Mouse (Mus musculus): ENCODE results near the gene Cox6b2. TPM values are rescaled to one million over a fixed set of nuclear protein-coding genes. Genes with fewer than 3 reads are reported as not detected.

The Cox6b2 gene
- polyA plus RNA-seq, 1 experiment from 2014 or later: 46.0 TPM

DNA sequence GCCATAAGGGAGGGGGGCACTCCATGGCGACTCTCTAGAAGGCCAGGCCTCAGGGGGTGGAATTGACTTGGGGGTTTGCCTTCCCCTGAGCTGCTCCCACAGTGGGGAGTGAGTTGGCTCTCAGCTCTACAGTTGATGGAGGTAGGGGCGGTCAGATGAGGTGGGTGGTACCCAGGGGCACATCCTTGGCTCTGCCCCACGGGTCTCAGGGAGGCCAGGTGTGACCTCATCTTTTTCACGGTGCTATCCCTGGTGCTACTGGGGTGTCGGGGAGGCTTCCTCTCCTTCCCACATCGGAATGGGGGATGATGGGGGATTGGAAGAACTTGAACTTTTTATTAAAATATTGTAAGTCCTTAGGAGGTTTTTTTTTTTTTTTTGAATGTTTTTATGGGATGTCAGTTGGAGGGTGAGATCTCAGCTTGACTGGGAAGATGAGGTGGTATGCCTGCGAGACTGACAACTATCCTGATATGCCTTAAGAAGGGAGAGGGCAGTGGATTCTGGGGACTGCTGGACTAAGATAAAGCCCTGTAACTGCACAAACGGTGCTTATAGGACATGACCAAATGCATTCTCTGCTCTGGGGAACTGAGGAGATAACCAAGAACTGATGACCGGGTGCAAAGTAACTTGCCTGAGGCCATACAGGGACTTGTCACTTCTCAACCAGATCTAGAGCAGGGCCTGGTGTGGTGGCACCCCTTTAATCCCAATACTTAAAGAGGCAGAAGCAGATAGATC, 5.6 kb downstream of the Cox6b2 start:
- H3K36me3 ChIP-seq (replicated peaks): peaks cover 54% of the 10 kb centered on the region
- DNase-seq (ENCODE audit: low spot score): no peak
- no peak overlapping the region for H3K27ac ChIP-seq (replicated peaks)
- H3K4me3 ChIP-seq: no peak overlapping the region
- no peaks in the 10 kb centered on the region for H3K27me3 ChIP-seq (replicated peaks; ENCODE audit: low read depth, poor library complexity, severe bottlenecking)
- H3K4me1 ChIP-seq: peaks cover 28% of the 10 kb centered on the region
- WGBS: 75% methylated on average over 9 of the region's 9 CpGs
- no peaks in the 10 kb centered on the region for H3K9me3 ChIP-seq

DNA sequence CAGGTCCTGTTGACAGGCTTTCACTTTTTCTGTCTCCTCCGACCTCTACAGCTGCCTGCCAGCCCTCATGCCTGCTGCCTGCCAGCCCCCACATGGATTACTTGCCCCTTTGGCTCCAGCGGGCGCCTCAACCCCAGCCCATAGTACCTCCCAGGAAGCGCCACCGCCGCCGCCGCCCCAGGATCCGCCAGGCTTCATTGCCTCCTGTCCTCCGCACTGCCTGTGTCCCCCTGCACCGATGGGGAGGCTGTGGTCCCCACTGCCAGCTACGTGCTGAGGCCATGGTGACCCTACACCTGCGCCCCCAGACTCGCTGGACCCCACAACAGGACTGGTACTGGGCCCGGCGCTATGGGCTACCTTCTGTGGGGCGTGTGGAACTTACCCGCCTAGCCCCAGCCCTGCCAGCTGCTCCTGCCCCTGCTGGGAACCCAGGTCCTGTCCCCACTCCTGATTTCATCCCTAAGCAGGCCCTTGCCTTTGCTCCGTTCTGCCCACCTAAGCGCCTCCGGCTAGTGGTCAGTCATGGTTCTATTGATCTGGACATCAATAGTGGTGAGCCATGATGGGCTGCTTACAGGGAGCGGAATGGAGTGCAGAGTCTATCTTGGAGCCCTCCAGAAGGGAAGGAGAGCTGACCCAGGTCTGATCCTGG, 6.4 kb downstream of the Cox6b2 start:
- peaks cover 61% of the 10 kb centered on the region for H3K36me3 ChIP-seq (replicated peaks)
- no peak for DNase-seq (ENCODE audit: low spot score)
- H3K4me1 ChIP-seq: peaks cover 28% of the 10 kb centered on the region
- H3K27me3 ChIP-seq (replicated peaks; ENCODE audit: low read depth, poor library complexity, severe bottlenecking): no peaks in the 10 kb centered on the region
- H3K27ac ChIP-seq (replicated peaks): no peak overlapping the region
- 86% methylated on average over 22 of the region's 22 CpGs for WGBS
- H3K9me3 ChIP-seq: no peaks in the 10 kb centered on the region
- no peak overlapping the region for H3K4me3 ChIP-seq

- no peak overlapping the region for H3K4me3 ChIP-seq
- DNase-seq (ENCODE audit: low spot score): no peak
- H3K4me1 ChIP-seq: peaks cover 38% of the 10 kb centered on the region
- no peaks in the 10 kb centered on the region for H3K9me3 ChIP-seq
- H3K27me3 ChIP-seq (replicated peaks; ENCODE audit: low read depth, poor library complexity, severe bottlenecking): no peaks in the 10 kb centered on the region
- H3K27ac ChIP-seq (replicated peaks): no peak overlapping the region
- peaks cover 61% of the 10 kb centered on the region for H3K36me3 ChIP-seq (replicated peaks)
- 93% methylated on average over 6 of the region's 6 CpGs for WGBS
Measured at GRCm38 (mm10) chr7:4744886-4745285, 8.0 kb downstream of the Cox6b2 start.

GRCm38 (mm10) chr7:4743354-4743753, 9.5 kb downstream of the Cox6b2 start:
- Histone ChIP-seq H3K4me3 (no peak overlapping the region), H3K36me3 (replicated peaks) (peaks cover 55% of the 10 kb centered on the region), H3K27me3 (replicated peaks; ENCODE audit: low read depth, poor library complexity, severe bottlenecking) (no peaks in the 10 kb centered on the region), H3K4me1 (peaks cover 48% of the 10 kb centered on the region), H3K27ac (replicated peaks) (no peak overlapping the region), H3K9me3 (no peaks in the 10 kb centered on the region)
- 75% methylated on average over 2 of the region's 2 CpGs for WGBS
- DNase-seq (ENCODE audit: low spot score): no peak

GRCm38 (mm10) chr7:4742482-4742819, 10.4 kb downstream of the Cox6b2 start:
- no peak overlapping the region for H3K27ac ChIP-seq (replicated peaks)
- no peaks in the 10 kb centered on the region for H3K27me3 ChIP-seq (replicated peaks; ENCODE audit: low read depth, poor library complexity, severe bottlenecking)
- H3K4me3 ChIP-seq: peak overlapping the region; percentile 88
- no peaks in the 10 kb centered on the region for H3K9me3 ChIP-seq
- H3K36me3 ChIP-seq (replicated peaks): peaks cover 55% of the 10 kb centered on the region
- WGBS: 90% methylated on average over 6 of the region's 6 CpGs
- DNase-seq (ENCODE audit: low spot score): no peak
- peaks cover 48% of the 10 kb centered on the region for H3K4me1 ChIP-seq

GRCm38 (mm10) chr7:4741672-4742481, 11.0 kb downstream of the Cox6b2 start:
- WGBS: 85% methylated on average over 21 of the region's 21 CpGs
- Histone ChIP-seq H3K4me3 (peak overlapping the region; percentile 88), H3K4me1 (peaks cover 48% of the 10 kb centered on the region), H3K27me3 (replicated peaks; ENCODE audit: low read depth, poor library complexity, severe bottlenecking) (no peaks in the 10 kb centered on the region), H3K36me3 (replicated peaks) (peaks cover 51% of the 10 kb centered on the region), H3K27ac (replicated peaks) (peak overlapping the region; percentile 94; the same call in 1 of the 2 replicates), H3K9me3 (no peaks in the 10 kb centered on the region)
- DNase-seq (ENCODE audit: low spot score): no peak

DNA sequence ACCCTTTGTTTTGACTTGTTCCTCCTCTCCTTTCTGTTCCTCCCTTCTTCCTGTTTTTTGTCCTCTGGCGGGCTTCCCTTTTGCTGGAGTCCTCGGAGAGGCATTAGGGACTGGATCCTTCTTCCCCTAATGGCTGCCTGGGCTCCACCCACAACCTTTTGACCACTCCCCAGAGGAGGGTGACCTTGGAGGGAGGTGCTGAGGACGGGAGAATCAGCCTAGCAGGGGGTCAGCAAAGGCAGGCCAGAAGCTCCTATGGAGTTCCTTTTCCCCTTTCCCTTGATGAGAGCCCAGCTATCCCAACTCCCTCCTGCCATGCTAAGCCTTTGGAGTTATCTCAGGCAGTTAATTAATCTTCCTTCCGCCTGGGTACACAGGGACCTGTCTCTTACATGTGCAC, 11.7 kb downstream of the Cox6b2 start:
- no peaks in the 10 kb centered on the region for H3K9me3 ChIP-seq
- peaks cover 44% of the 10 kb centered on the region for H3K36me3 ChIP-seq (replicated peaks)
- H3K27me3 ChIP-seq (replicated peaks; ENCODE audit: low read depth, poor library complexity, severe bottlenecking): no peaks in the 10 kb centered on the region
- 6% methylated on average over 4 of the region's 4 CpGs for WGBS
- H3K4me3 ChIP-seq: peak overlapping the region; percentile 88
- peaks cover 42% of the 10 kb centered on the region for H3K4me1 ChIP-seq
- H3K27ac ChIP-seq (replicated peaks): peak overlapping the region; percentile 94
- peak; percentile 50 for DNase-seq (ENCODE audit: low spot score)

GRCm38 (mm10) chr7:4740309-4740727, 12.6 kb downstream of the Cox6b2 start:
- peaks cover 36% of the 10 kb centered on the region for H3K36me3 ChIP-seq (replicated peaks)
- no peaks in the 10 kb centered on the region for H3K27me3 ChIP-seq (replicated peaks; ENCODE audit: low read depth, poor library complexity, severe bottlenecking)
- H3K9me3 ChIP-seq: no peaks in the 10 kb centered on the region
- 0% methylated on average over 14 of the region's 14 CpGs for WGBS
- H3K4me1 ChIP-seq: peaks cover 40% of the 10 kb centered on the region
- H3K4me3 ChIP-seq: peak overlapping the region; percentile 88
- H3K27ac ChIP-seq (replicated peaks): peak overlapping the region; percentile 94
- no peak for DNase-seq (ENCODE audit: low spot score)

- Histone ChIP-seq H3K36me3 (replicated peaks) (peaks cover 30% of the 10 kb centered on the region), H3K27ac (replicated peaks) (peak within 1 kb of the TSS; percentile 94), H3K27me3 (replicated peaks; ENCODE audit: low read depth, poor library complexity, severe bottlenecking) (no peaks in the 10 kb centered on the region), H3K9me3 (no peaks in the 10 kb centered on the region), H3K4me3 (peak within 1 kb of the TSS; percentile 88), H3K4me1 (peaks cover 40% of the 10 kb centered on the region)
- peak; percentile 96 for DNase-seq (ENCODE audit: low spot score)
- under 1% methylated on average over 44 of the region's 44 CpGs for WGBS
Measured at GRCm38 (mm10) chr7:4739544-4740275, 13.2 kb downstream of the Cox6b2 start, which contains the start of gene Kmt5c. Gene Kmt5c (plus strand): TSS chr7:4740115.

GRCm38 (mm10) chr7:4739041-4739543, 13.8 kb downstream of the Cox6b2 start:
- Histone ChIP-seq H3K4me3 (peak overlapping the region; percentile 88), H3K36me3 (replicated peaks) (peaks cover 24% of the 10 kb centered on the region), H3K27ac (replicated peaks) (peak overlapping the region; percentile 94), H3K9me3 (no peaks in the 10 kb centered on the region), H3K27me3 (replicated peaks; ENCODE audit: low read depth, poor library complexity, severe bottlenecking) (no peaks in the 10 kb centered on the region), H3K4me1 (peaks cover 40% of the 10 kb centered on the region)
- 50% methylated on average over 10 of the region's 10 CpGs for WGBS
- DNase-seq (ENCODE audit: low spot score): no peak

GRCm38 (mm10) chr7:4732968-4733392, 19.9 kb downstream of the Cox6b2 start:
- WGBS: 70% methylated on average over 6 of the region's 6 CpGs

DNA sequence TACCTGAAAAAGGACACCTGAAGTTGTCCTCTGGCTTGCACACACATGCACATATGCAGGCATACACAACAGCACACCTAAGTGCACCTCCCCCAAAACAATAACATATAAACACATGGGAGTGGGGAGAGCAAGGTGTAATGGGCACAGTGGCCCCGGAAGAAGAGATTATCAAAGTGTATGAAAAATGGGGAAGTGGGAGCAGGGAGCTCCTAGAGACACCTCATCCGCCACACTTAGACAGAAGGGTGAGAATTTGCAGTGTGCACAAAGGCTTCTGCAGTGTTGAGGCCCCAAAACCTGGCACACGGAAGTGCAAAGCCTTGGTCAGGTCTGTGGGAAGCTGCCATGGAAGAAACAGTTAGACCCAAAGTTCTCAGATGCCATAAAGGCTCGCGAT, 21.8 kb downstream of the Cox6b2 start:
- WGBS: 83% methylated on average over 5 of the region's 5 CpGs
- 0 out of 2 replicates have a peak, but pooled peaks cover 3% of the 10 kb centered on the region for H3K27me3 ChIP-seq (replicated peaks; ENCODE audit: low read depth, poor library complexity, severe bottlenecking)
- no peaks in the 10 kb centered on the region for H3K4me1 ChIP-seq
- no peak overlapping the region for H3K27ac ChIP-seq (replicated peaks)
- H3K4me3 ChIP-seq: no peak overlapping the region
- H3K9me3 ChIP-seq: no peaks in the 10 kb centered on the region
- no peak for DNase-seq (ENCODE audit: low spot score)
- no peaks in the 10 kb centered on the region for H3K36me3 ChIP-seq (replicated peaks)

More at GRCm38 (mm10) chr7:4732968-4733392, 19.9 kb downstream of the Cox6b2 start:
- no peak overlapping the region for H3K4me3 ChIP-seq
- H3K36me3 ChIP-seq (replicated peaks): no peaks in the 10 kb centered on the region
- H3K4me1 ChIP-seq: no peaks in the 10 kb centered on the region
- no peak overlapping the region for H3K27ac ChIP-seq (replicated peaks)
- no peaks in the 10 kb centered on the region for H3K9me3 ChIP-seq
- H3K27me3 ChIP-seq (replicated peaks; ENCODE audit: low read depth, poor library complexity, severe bottlenecking): 0 out of 2 replicates have a peak, but pooled peaks cover 3% of the 10 kb centered on the region
- DNase-seq (ENCODE audit: low spot score): no peak

Data from embryonic facial prominence, embryonic 10.5 days (tissue).